Mouse (Mus musculus): ENCODE data around the gene Fbxo28. TPM values are rescaled to one million over a fixed set of nuclear protein-coding genes. Genes with fewer than 3 reads are reported as not detected.

Fbxo28 gene
- total and polyA plus RNA-seq, 3 experiments = 16.3 to 72.5 (median 17.2) TPM

DNA sequence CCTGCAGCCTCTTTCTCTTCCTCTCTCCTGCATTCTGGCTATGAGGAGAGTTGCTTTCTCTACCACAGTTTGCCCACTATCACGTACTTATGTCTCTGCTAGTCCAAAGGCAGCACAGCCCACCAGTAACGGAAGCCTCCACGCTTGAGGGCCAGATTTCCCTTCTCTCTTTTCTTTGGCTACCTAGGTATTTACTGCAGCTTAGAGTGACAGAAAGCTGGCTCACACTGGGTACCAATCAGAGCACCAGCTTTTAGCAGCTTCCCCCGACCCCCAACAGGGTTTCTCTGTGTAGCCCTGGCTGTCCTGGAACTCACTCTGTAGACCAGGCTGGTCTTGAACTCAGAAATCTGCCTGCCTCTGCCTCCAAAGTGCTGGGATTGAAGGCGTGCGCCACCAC, 36.1 kb upstream of the Fbxo28 start:
- Histone ChIP-seq H3K27ac (ENCODE audit: control insufficient read depth, low read depth, low read length) (no peak overlapping the region), H3K27me3 (ENCODE audit: control insufficient read depth in 1 of 2, insufficient read depth in 2 of 2, low read length in 2 of 2) (no peaks in the 10 kb centered on the region), H3K4me1 (ENCODE audit: control insufficient read depth in 1 of 2, insufficient read depth in 2 of 2, low read length in 2 of 2) (peaks cover 2 to 12% of the 10 kb centered on the region in 2 experiments; a peak in 2 of 4 replicates), H3K36me3 (ENCODE audit: control insufficient read depth in 1 of 2, insufficient read depth in 2 of 2, low read length in 2 of 2) (peaks cover 0 to 2% of the 10 kb centered on the region in 2 experiments; a peak in 1 of 4 replicates), H3K9ac (ENCODE audit: control insufficient read depth, low read depth, low read length, poor library complexity, severe bottlenecking) (no peak overlapping the region), H3K79me2 (ENCODE audit: control insufficient read depth, insufficient read depth, low read length, poor library complexity) (no peaks in the 10 kb centered on the region), H3K9me3 (replicated peaks; ENCODE audit: insufficient read depth, low read length) (no peaks in the 10 kb centered on the region), H3K4me3 (ENCODE audit: control insufficient read depth in 1 of 2, insufficient read depth in 1 of 2, low read depth in 2 of 2, low read length in 2 of 2) (no peak overlapping the region)
- no peak for DNase-seq (ENCODE audit: low read depth, low spot score)
- no peak for TF ChIP-seq MAFK (IDR thresholded peaks at IDR 0.05; ENCODE audit: borderline replicate concordance, low read depth, low read length)
- no peak for TF ChIP-seq POLR2AphosphoS5 (IDR thresholded peaks at IDR 0.05; ENCODE audit: borderline replicate concordance, low read depth, low read length)
- no peak for TF ChIP-seq RCOR1 (IDR thresholded peaks at IDR 0.05; ENCODE audit: low read depth, low read length)
- no peak for TF ChIP-seq POLR2A (IDR thresholded peaks at IDR 0.05; ENCODE audit: control insufficient read depth in 1 of 2, insufficient read depth in 1 of 2, low read depth in 1 of 2, low read length in 2 of 2, poor library complexity in 1 of 2)
- TF ChIP-seq ZNF384 (IDR thresholded peaks at IDR 0.05; ENCODE audit: low read depth, low read length) = no peak
- TF ChIP-seq MAZ (IDR thresholded peaks at IDR 0.05; ENCODE audit: low read depth, low read length) = no peak
- TF ChIP-seq ZMIZ1 (IDR thresholded peaks at IDR 0.05; ENCODE audit: low read depth, low read length) = no peak
- no peak for TF ChIP-seq HCFC1 (IDR thresholded peaks at IDR 0.05; ENCODE audit: low read depth, low read length)
- no peak for TF ChIP-seq NRF1 (IDR thresholded peaks at IDR 0.05; ENCODE audit: insufficient read depth, low read depth, low read length, poor library complexity, severe bottlenecking)
- TF ChIP-seq E2F4 (IDR thresholded peaks at IDR 0.05; ENCODE audit: borderline replicate concordance, low read depth, low read length) = no peak
- no peak for TF ChIP-seq CTCF (IDR thresholded peaks at IDR 0.05 in 2 of 3, conservative IDR thresholded peaks at IDR 0.05 in 1 of 3; ENCODE audit: control insufficient read depth in 1 of 3, insufficient read depth in 1 of 3, low read depth in 2 of 3, low read length in 3 of 3, poor library complexity in 1 of 3, severe bottlenecking in 1 of 3)
- no peak for TF ChIP-seq GATA1 (IDR thresholded peaks at IDR 0.05; ENCODE audit: low read depth, low read length)
- TF ChIP-seq POLR2AphosphoS2 (IDR thresholded peaks at IDR 0.05; ENCODE audit: low read length) = no peak

DNA sequence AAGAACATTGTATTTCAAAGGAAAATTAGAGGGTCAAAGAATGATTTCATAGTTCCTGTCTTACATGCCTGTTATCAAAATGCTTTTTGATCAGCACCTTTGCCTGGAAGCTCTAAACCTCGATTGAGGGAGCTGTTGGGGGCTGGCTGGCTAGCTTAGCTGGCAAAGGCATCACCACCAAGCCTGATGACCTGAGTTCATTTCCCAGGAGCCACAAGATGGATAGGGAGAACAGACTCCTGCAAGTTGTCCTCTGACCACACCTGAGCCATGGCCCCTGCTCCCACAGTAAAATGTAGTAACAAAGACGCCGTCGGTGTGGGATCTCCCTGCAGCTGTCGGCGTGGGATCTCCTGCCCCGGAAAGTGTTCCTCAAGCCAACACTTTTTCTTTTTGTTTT, 35.4 kb upstream of the Fbxo28 start:
- DNase-seq (ENCODE audit: low read depth, low spot score) = no peak
- H3K27me3 ChIP-seq (ENCODE audit: control insufficient read depth in 1 of 2, insufficient read depth in 2 of 2, low read length in 2 of 2) = no peaks in the 10 kb centered on the region
- no peak for TF ChIP-seq ZNF384 (IDR thresholded peaks at IDR 0.05; ENCODE audit: low read depth, low read length)
- TF ChIP-seq MXI1 (IDR thresholded peaks at IDR 0.05; ENCODE audit: low read depth, low read length) = no peak
- no peak for TF ChIP-seq USF2 (IDR thresholded peaks at IDR 0.05; ENCODE audit: borderline replicate concordance in 1 of 2, insufficient read depth in 1 of 2, low read depth in 1 of 2, low read length in 2 of 2)
- TF ChIP-seq MAZ (IDR thresholded peaks at IDR 0.05; ENCODE audit: low read depth, low read length) = no peak
- TF ChIP-seq RAD21 (IDR thresholded peaks at IDR 0.05; ENCODE audit: low read depth, low read length) = no peak
- no peak for TF ChIP-seq ZMIZ1 (IDR thresholded peaks at IDR 0.05; ENCODE audit: low read depth, low read length)
- TF ChIP-seq NELFE (IDR thresholded peaks at IDR 0.05; ENCODE audit: low read depth, low read length) = no peak
- no peak for TF ChIP-seq ZKSCAN1 (IDR thresholded peaks at IDR 0.05; ENCODE audit: low read depth, low read length)
- TF ChIP-seq POLR2A (IDR thresholded peaks at IDR 0.05; ENCODE audit: control insufficient read depth in 1 of 2, insufficient read depth in 1 of 2, low read depth in 1 of 2, low read length in 2 of 2, poor library complexity in 1 of 2) = no peak
- TF ChIP-seq KAT2A (conservative IDR thresholded peaks at IDR 0.05; ENCODE audit: low read depth, low read length) = no peak
- TF ChIP-seq EP300 (IDR thresholded peaks at IDR 0.05; ENCODE audit: low read depth in 1 of 2, low read length in 2 of 2) = no peak
- no peak for TF ChIP-seq MAX (IDR thresholded peaks at IDR 0.05; ENCODE audit: low read length)
- TF ChIP-seq CHD2 (IDR thresholded peaks at IDR 0.05; ENCODE audit: low read length) = no peak
- TF ChIP-seq GABPA (IDR thresholded peaks at IDR 0.05; ENCODE audit: low read depth, low read length) = no peak
- TF ChIP-seq ELF1 (IDR thresholded peaks at IDR 0.05; ENCODE audit: low read depth, low read length) = no peak
- TF ChIP-seq E2F4 (IDR thresholded peaks at IDR 0.05; ENCODE audit: borderline replicate concordance, low read depth, low read length) = no peak
- H3K36me3 ChIP-seq (ENCODE audit: control insufficient read depth in 1 of 2, insufficient read depth in 2 of 2, low read length in 2 of 2) = peaks cover 0 to 5% of the 10 kb centered on the region in 2 experiments; a peak in 2 of 4 replicates
- no peaks in the 10 kb centered on the region for H3K79me2 ChIP-seq (ENCODE audit: control insufficient read depth, insufficient read depth, low read length, poor library complexity)
- peaks cover 2 to 18% of the 10 kb centered on the region in 2 experiments; a peak in 2 of 4 replicates for H3K4me1 ChIP-seq (ENCODE audit: control insufficient read depth in 1 of 2, insufficient read depth in 2 of 2, low read length in 2 of 2)
- H3K9me3 ChIP-seq (replicated peaks; ENCODE audit: insufficient read depth, low read length) = no peaks in the 10 kb centered on the region
- no peak overlapping the region for H3K27ac ChIP-seq (ENCODE audit: control insufficient read depth, low read depth, low read length)
- H3K9ac ChIP-seq (ENCODE audit: control insufficient read depth, low read depth, low read length, poor library complexity, severe bottlenecking) = no peak overlapping the region
- H3K4me3 ChIP-seq (ENCODE audit: control insufficient read depth in 1 of 2, insufficient read depth in 1 of 2, low read depth in 2 of 2, low read length in 2 of 2) = no peak overlapping the region

All from MEL (cell line).